Mouse (Mus musculus) CH12.LX (cell line): ENCODE results near the gene Itpr1. TPM values are rescaled to one million over a fixed set of nuclear protein-coding genes. Genes with fewer than 3 reads are reported as not detected.

ENCODE experiments used
- DNase-seq: peaks from one replicate; pipeline ENCODE4 v3.0.0-alpha.2; 2013; ENCODE audit errors: extremely low read depth
- H3K27ac ChIP-seq: 2 replicates; pipeline ENCODE4 v1.5.1; 2012; ENCODE audit warnings: low read depth, mild to moderate bottlenecking, control low read depth, moderate library complexity; ENCODE audit not compliant: insufficient read depth
- H3K27me3 ChIP-seq: replicated peaks from 2 replicates; pipeline ENCODE3; 2012; ENCODE audit warnings: inconsistent platforms
- H3K36me3 ChIP-seq, 2 experiments: replicated peaks in 1 of 2; 2 replicates each; pipeline versions ENCODE3 to v1.6.1; 2012; ENCODE audit warnings: inconsistent platforms in 1 of 2, low read length in 1 of 2, mild to moderate bottlenecking in 1 of 2, mixed read lengths in 1 of 2, moderate library complexity in 1 of 2; ENCODE audit not compliant: control insufficient read depth in 1 of 2, insufficient read depth in 1 of 2
- H3K4me1 ChIP-seq, 2 experiments: 2 replicates each; pipeline ENCODE4 v1.6.1; 2012; ENCODE audit warnings: inconsistent platforms in 1 of 2, moderate library complexity in 1 of 2; ENCODE audit not compliant: insufficient read depth in 2 of 2, control insufficient read depth in 1 of 2
- H3K4me2 ChIP-seq: 2 replicates; pipeline ENCODE4 v1.6.1; 2012; ENCODE audit warnings: low read depth, mild to moderate bottlenecking, control low read depth; ENCODE audit not compliant: poor library complexity, insufficient read depth, severe bottlenecking
- H3K4me3 ChIP-seq, 3 experiments: fragments of 150-350 bp in 1 of 3; sonication (generic) in 1 of 3; replicated peaks in 1 of 3; 2 replicates each; pipeline versions ENCODE3 to v1.5.1; 2011 to 2012; ENCODE audit warnings: low read depth in 2 of 3, low read length in 2 of 3, mild to moderate bottlenecking in 2 of 3, moderate library complexity in 2 of 3, control low read depth in 1 of 3, improper control_type of control experiment in 1 of 3, inconsistent platforms in 1 of 3, mixed read lengths in 1 of 3; ENCODE audit not compliant: poor library complexity in 1 of 3
- H3K79me2 ChIP-seq: replicated peaks from 2 replicates; pipeline ENCODE4 v1.6.1; 2012; ENCODE audit warnings: mild to moderate bottlenecking, moderate library complexity; ENCODE audit not compliant: control insufficient read depth, poor library complexity, insufficient read depth, severe bottlenecking; ENCODE audit errors: extremely low read depth
- H3K9ac ChIP-seq: 2 replicates; pipeline ENCODE4 v1.6.1; 2012; ENCODE audit warnings: low read depth, mild to moderate bottlenecking, control low read depth, moderate library complexity; ENCODE audit not compliant: insufficient read depth
- H3K9me3 ChIP-seq: replicated peaks from 2 replicates; pipeline ENCODE3; 2012; ENCODE audit warnings: low read length, inconsistent platforms, mixed read lengths
- BHLHE40 ChIP-seq: IDR thresholded peaks from 2 replicates; pipeline ENCODE4 v1.6.1; 2011; ENCODE audit warnings: mild to moderate bottlenecking, low read depth, low read length, improper control_type of control experiment
- CHD2 ChIP-seq: IDR thresholded peaks from 2 replicates; pipeline ENCODE4 v1.6.1; 2011; ENCODE audit warnings: low read length, improper control_type of control experiment
- E2F4 ChIP-seq: IDR thresholded peaks from 2 replicates; pipeline ENCODE4 v1.6.1; 2011; ENCODE audit warnings: low read depth, low read length, improper control_type of control experiment; ENCODE audit not compliant: insufficient replicate concordance
- ELF1 ChIP-seq: IDR thresholded peaks from 2 replicates; pipeline ENCODE4 v1.6.1; 2014; ENCODE audit warnings: low read depth, mild to moderate bottlenecking, inconsistent platforms, low read length, improper control_type of control experiment
- EP300 ChIP-seq: IDR thresholded peaks from 2 replicates; pipeline ENCODE4 v1.6.1; 2011; ENCODE audit warnings: low read length, improper control_type of control experiment
- ETS1 ChIP-seq: conservative IDR thresholded peaks from 2 replicates; pipeline ENCODE4 v1.6.1; 2012; ENCODE audit warnings: low read depth, mild to moderate bottlenecking, inconsistent platforms, low read length, improper control_type of control experiment, moderate library complexity
- HCFC1 ChIP-seq: IDR thresholded peaks from 2 replicates; pipeline ENCODE4 v1.6.1; 2012; ENCODE audit warnings: low read depth, mild to moderate bottlenecking, inconsistent platforms, low read length, improper control_type of control experiment
- JUN ChIP-seq: IDR thresholded peaks from 2 replicates; pipeline ENCODE4 v1.6.1; 2011; ENCODE audit warnings: low read depth, mild to moderate bottlenecking, low read length, improper control_type of control experiment, moderate library complexity; ENCODE audit not compliant: insufficient read depth
- KAT2A ChIP-seq: IDR thresholded peaks from 2 replicates; pipeline ENCODE4 v1.6.1; 2012; ENCODE audit warnings: low read length, improper control_type of control experiment, inconsistent platforms; ENCODE audit not compliant: insufficient replicate concordance
- MAX ChIP-seq: IDR thresholded peaks from 2 replicates; pipeline ENCODE4 v1.6.1; 2011; ENCODE audit warnings: low read length, improper control_type of control experiment
- MYC ChIP-seq: IDR thresholded peaks from 2 replicates; pipeline ENCODE4 v1.6.1; 2011; ENCODE audit warnings: low read depth, mild to moderate bottlenecking, improper control_type of control experiment, low read length
- NELFE ChIP-seq: IDR thresholded peaks from 2 replicates; pipeline ENCODE4 v1.6.1; 2011; ENCODE audit warnings: low read depth, low read length, improper control_type of control experiment
- POLR2A ChIP-seq: IDR thresholded peaks from 2 replicates; pipeline ENCODE4 v1.6.1; 2011; ENCODE audit warnings: low read depth, mild to moderate bottlenecking, improper control_type of control experiment, low read length
- POLR2AphosphoS2 ChIP-seq: IDR thresholded peaks from 2 replicates; pipeline ENCODE4 v1.6.1; 2011; ENCODE audit warnings: low read depth, low read length, improper control_type of control experiment
- SIN3A ChIP-seq: IDR thresholded peaks from 2 replicates; pipeline ENCODE4 v1.6.1; 2012; ENCODE audit warnings: low read length, improper control_type of control experiment, inconsistent platforms
- USF2 ChIP-seq: conservative IDR thresholded peaks from 2 replicates; pipeline ENCODE4 v1.6.1; 2011; ENCODE audit warnings: low read depth, low read length, improper control_type of control experiment
- ZKSCAN1 ChIP-seq: IDR thresholded peaks from 2 replicates; pipeline ENCODE4 v1.6.1; 2012; ENCODE audit warnings: low read depth, inconsistent platforms, low read length, improper control_type of control experiment, borderline replicate concordance
- dilution Hi-C: fragments of 300-500 bp; cut with MboI; formaldehyde crosslinking; loops from 2 replicates; pipeline ENCODE4 v1.14.3; 2020; ENCODE audit warnings: low sequenced_read_pairs; ENCODE audit not compliant: extremely low pct_unique_long_range_greater_than_20kb, extremely low pct_ligation_motif_present
- in situ Hi-C: fragments of 300-500 bp; cut with MboI; formaldehyde crosslinking; loops from 3 replicates; pipeline ENCODE4 v1.14.3; 2019; ENCODE audit warnings: low sequenced_read_pairs, low pct_ligation_motif_present, low pct_unique_long_range_greater_than_20kb, mixed read lengths
- polyA plus RNA-seq: library from polyadenylated mRNA; unstranded; fragments of >175 nt; gene quantifications from 2 replicates; pipeline ENCODE4 v1.2.1, GENCODE M21; 2012; ENCODE audit warnings: low read depth; ENCODE audit not compliant: insufficient read length
- total RNA-seq, 2 experiments: library from RNA; depleted of rRNA; stranded (reverse); fragments of 300-350 nt in 1 of 2; fragments of >200 nt in 1 of 2; gene quantifications; 2 replicates each; pipeline ENCODE4 v1.2.3; 2012 to 2014

Itpr1 gene
- total and polyA plus RNA-seq, 3 experiments = 42.8 to 73.1 (median 53.4) TPM

GRCm38 (mm10) chr6:108225027-108225426 lies 12.1 kb downstream of the Itpr1 start:
- Histone ChIP-seq H3K9ac (no peak overlapping the region), H3K36me3 (peaks cover 6 to 46% of the 10 kb centered on the region in 2 experiments), H3K4me2 (no peak overlapping the region)
- in situ Hi-C loops = loop anchor here (10.0 kb wide), 1 partner anchor 100 kb away; no protein-coding TSS in a partner anchor
- TF ChIP-seq JUN = no peak
- no peak for TF ChIP-seq POLR2A
- no peak for TF ChIP-seq POLR2AphosphoS2
- no peak for TF ChIP-seq EP300
- TF ChIP-seq NELFE = no peak
- no peak for TF ChIP-seq ETS1
- no peak for TF ChIP-seq USF2
- no peak for TF ChIP-seq ZKSCAN1
- TF ChIP-seq CHD2 = no peak
- TF ChIP-seq, all 38 proteins: peak for 0
- H3K79me2 ChIP-seq = peaks cover 75% of the 10 kb centered on the region
- dilution Hi-C loops = no loop called here
- no peak overlapping the region for H3K4me3 ChIP-seq
- DNase-seq = no peak
- H3K27ac ChIP-seq = no peak overlapping the region
- H3K9me3 ChIP-seq = no peaks in the 10 kb centered on the region
- peaks cover 29 to 88% of the 10 kb centered on the region in 2 experiments for H3K4me1 ChIP-seq
- no peaks in the 10 kb centered on the region for H3K27me3 ChIP-seq

DNA sequence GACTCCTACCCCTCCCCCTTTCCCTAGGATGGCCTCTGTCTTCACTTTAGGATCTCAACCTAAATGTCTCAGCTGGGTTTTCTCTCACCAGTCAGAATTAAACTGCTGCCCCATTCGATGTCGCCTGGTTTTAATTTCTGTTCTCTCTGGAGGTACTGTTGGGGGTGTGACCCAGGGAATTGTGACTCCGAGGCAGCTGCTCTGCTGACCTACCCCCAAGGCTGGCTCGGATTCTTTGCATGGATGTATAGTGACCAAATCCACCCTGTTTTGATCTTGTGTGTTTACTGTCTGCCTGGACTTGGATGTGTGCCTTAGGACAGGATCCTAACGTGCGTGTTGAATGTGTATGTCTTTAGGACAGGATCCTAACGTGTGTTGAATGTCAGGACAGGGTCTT lies 13.3 kb downstream of the Itpr1 start:
- Histone ChIP-seq H3K4me3 (no peak overlapping the region), H3K4me2 (no peak overlapping the region), H3K79me2 (peaks cover 63% of the 10 kb centered on the region), H3K4me1 (peaks cover 29 to 98% of the 10 kb centered on the region in 2 experiments), H3K36me3 (peaks cover 8 to 45% of the 10 kb centered on the region in 2 experiments), H3K9me3 (no peaks in the 10 kb centered on the region), H3K9ac (no peak overlapping the region), H3K27me3 (no peaks in the 10 kb centered on the region), H3K27ac (no peak overlapping the region)
- TF ChIP-seq BHLHE40 (no peak), MYC (no peak), E2F4 (no peak), ZKSCAN1 (no peak), ELF1 (no peak), MAX (no peak), SIN3A (no peak), KAT2A (no peak), HCFC1 (no peak)
- in situ Hi-C loops = loop anchor here (10.0 kb wide), 1 partner anchor 99 kb away; no protein-coding TSS in a partner anchor
- DNase-seq = no peak
- dilution Hi-C loops = no loop called here
